Mouse (Mus musculus) retina, embryonic 14.5 days (tissue): ENCODE data around the gene Mrgpra2a.
"Not testable (repeated sequence)": the region's sequence is repeated elsewhere in the genome, so short reads cannot be mapped to it uniquely, and the experiment has no call there.

Experiments
- DNase-seq: peaks from one replicate; pipeline ENCODE4 v3.0.0-alpha.2; 2015; ENCODE audit warnings: low spot score

The Mrgpra2a gene

DNA sequence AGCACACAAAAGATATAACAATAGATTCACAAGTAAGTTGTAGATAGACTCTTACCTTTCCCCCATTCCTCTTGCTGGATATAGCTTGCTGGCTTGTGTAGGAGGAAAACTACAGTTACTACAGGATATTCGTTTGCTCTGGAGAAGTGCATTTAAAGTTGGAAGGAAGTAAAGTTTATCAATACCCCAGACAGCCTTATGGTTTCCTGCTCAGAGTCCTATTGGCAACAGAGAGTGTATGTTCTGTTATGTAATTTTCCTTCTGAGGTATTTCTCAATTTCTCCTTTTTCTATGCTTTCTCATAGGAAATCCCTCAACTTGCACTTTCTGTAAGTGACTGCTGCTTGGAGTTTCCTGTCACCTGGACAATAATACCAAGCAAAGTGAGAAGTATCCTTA is at the start of gene Mrgpra2a:
Gene Mrgpra2a (minus strand): TSS at position 125 of the 400 bp plus-strand sequence.
- not testable (repeated sequence) for DNase-seq

DNA sequence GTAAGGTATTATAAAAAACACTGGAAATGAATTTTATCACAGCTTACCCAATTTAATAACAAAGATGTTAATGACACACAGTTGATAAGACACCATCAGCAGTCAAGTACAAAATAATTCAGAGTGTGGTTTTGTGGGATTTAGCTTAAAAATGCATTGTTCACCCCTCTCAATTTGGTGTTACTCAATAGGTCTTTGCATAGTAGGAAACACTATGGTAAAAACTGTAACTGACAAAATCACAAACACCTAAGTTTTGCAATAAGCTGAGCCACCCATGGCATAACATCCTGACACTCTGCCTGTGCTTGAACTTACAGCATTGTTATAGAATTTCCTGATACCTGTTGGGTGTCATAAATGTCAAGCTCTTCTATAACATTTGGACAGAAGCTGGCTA is 39.3 kb upstream of the Mrgpra2a start:
- DNase-seq, result not testable (repeated sequence)

- DNase-seq, result not testable (repeated sequence)
Observed at GRCm38 (mm10) chr7:47489438-47489837, 37.5 kb upstream of the Mrgpra2a start.

- DNase-seq, result not testable (repeated sequence)
Observed at GRCm38 (mm10) chr7:47483181-47483580, 31.2 kb upstream of the Mrgpra2a start.

DNA sequence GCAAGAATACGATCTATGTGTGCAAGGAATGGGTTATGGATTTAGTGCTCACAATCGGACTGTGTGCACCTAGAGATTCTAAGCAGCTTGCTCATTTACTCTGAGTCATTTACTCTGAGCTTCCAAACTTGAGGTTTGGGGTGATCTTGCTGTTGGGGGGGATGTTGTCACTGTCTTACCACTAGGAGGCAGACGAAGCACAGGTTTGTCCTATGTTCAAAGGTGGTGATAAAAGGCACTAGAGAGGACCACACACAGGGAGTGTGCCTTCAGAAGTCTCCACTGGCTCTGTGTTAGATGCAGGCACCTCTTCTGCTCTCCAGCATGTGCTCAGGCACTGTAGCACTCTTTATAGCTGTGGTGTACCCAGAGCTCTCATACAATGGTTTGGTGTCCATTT is 22.0 kb upstream of the Mrgpra2a start:
- DNase-seq, result not testable (repeated sequence)

DNA sequence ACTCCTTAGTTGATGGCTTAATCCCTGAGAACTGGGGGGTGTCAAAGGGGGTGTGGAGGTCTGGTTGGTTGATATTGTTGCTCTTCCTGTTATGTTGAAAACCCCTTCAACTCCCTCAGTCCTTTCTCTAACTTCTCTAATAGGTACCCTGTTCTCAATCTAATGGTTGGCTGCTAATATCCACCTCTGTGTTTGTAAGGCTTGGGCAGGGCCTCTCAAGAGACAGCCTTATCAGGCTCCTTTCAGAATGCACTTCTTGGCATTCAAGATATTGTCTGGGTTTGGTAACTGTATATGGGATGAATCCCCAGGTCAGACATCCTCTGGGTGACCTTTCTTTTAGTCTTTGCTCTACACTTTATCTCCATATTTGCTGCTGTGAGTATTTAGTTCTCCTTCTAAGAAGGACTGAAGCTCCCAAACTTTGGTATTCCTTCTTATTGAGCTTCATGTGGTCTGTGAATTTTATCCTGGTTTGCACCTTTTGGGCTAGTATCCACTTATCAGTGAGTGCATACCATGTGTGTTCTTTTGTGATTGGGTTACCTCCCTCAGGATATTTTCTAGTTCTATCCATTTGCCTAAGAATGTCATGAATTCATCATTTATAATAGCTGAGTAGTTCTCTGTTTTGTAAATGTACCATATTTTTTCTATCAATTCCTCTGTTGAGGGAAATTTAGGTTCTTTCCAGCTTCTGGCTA is 13.5 kb upstream of the Mrgpra2a start:
- not testable (repeated sequence) for DNase-seq

DNA sequence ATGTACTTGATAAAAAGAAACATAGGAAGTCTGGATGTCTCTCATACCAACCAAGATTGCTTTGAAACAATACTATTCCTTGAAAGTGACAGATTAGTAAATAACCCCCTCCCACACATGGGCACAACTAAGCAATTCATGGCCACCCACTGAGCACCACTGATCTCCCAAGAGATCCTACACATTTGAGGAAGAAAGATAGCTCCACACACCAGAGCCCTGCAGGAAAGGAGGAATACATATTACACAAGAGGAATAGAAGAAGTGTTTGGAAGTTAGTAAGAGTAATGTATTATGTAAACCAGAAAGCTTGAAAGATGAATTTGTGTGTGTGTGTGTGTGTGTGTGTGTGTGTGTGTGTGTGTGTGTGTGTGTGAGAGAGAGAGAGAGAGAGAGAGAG is 6.2 kb downstream of the Mrgpra2a start:
- not testable (repeated sequence) for DNase-seq

DNA sequence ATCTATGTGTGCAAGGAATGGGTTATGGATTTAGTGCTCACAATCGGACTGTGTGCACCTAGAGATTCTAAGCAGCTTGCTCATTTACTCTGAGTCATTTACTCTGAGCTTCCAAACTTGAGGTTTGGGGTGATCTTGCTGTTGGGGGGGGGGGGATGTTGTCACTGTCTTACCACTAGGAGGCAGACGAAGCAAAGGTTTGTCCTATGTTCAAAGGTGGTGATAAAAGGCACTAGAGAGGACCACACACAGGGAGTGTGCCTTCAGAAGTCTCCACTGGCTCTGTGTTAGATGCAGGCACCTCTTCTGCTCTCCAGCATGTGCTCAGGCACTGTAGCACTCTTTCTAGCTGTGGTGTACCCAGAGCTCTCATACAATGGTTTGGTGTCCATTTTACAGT is 15.5 kb downstream of the Mrgpra2a start:
- not testable (repeated sequence) for DNase-seq

GRCm38 (mm10) chr7:47427815-47428508 is 24.0 kb downstream of the Mrgpra2a start:
- not testable (repeated sequence) for DNase-seq

- DNase-seq, result no peak
Observed at GRCm38 (mm10) chr7:47410602-47411001, 41.3 kb downstream of the Mrgpra2a start.

DNA sequence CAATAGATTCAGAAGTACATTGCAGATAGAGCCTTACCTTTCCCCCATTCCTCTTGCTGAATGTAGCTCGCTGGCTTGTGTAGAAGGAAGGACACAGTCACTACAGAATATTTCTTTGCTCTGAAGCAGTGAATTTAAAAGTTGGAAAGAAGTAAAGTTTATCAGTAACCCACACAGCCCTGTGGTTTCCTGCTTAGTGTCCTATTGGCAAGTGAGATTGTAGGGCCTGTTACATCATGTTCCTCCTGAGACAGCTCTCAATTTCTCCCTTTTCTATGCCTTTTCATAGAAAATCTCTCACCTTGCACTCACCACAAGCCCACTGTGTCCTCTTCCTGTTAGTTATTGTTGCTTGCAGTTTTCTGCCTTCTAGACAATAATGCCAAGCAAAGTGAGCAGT is 42.4 kb downstream of the Mrgpra2a start:
- DNase-seq, result no peak

DNA sequence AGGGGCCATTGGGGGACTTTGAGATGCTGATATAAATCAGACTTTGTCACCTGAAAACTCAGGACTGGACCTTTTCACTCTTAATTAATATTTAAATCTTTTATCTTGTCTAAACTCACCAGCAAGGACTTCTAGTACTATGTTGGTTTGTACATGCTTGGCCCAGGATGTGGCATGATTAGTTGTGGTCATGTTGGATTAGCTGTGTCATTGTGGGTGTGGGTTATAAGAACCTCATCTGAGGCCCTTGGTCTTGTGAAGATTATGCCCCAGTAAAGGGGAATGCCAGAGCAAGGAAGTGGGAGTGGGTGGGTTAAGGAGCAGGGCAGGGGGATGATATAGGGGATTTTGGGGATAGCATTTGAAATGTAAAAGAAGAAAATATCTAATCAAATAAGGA is 50.8 kb downstream of the Mrgpra2a start:
- no peak for DNase-seq
